Mouse (Mus musculus): ENCODE measurements at regions not wholly inside any gene's neighbourhood (a gene's known extent, or its start where the extent isn't known, plus 50 kb on each side); places are given as distances from the start of the nearest gene placed in this dataset.
"Not testable (repeated sequence)": the region's sequence is repeated elsewhere in the genome, so short reads cannot be mapped to it uniquely, and the experiment has no call there.

- TF ChIP-seq CTCF, EP300 (IDR thresholded peaks at IDR 0.05; ENCODE audit: low read depth): not testable (repeated sequence)
Observed at GRCm38 (mm10) chr12:65478674-65479073, 253.4 kb downstream of the Wdr20rt start.

Data from heart, postnatal 0 days (tissue).